Mouse (Mus musculus): Measurements from ENCODE around the gene Lgals2. TPM values are rescaled to one million over a fixed set of nuclear protein-coding genes. Genes with fewer than 3 reads are reported as not detected.
A peak's percentile ranks its signal among the peaks of the same experiment; 100 is the strongest.

Lgals2 gene
- polyA plus RNA-seq, 1 experiment, result 0.32 TPM

- peak overlapping the region; percentile 27; the same call in 1 of the 2 replicates for H3K27ac ChIP-seq (ENCODE audit: insufficient read depth, low read length)
- H3K36me3 ChIP-seq (ENCODE audit: control insufficient read depth, insufficient read depth, low read length), result no peaks in the 10 kb centered on the region
- peak; percentile 75 for TF ChIP-seq CTCF (IDR thresholded peaks at IDR 0.05; ENCODE audit: extremely low read depth, insufficient read depth, insufficient read length, insufficient replicate concordance)
- no peak for TF ChIP-seq POLR2A (IDR thresholded peaks at IDR 0.05; ENCODE audit: low read depth, low read length)
- peaks cover 6% of the 10 kb centered on the region; the same call in 1 of the 2 replicates for H3K4me1 ChIP-seq (ENCODE audit: control insufficient read depth, insufficient read depth, insufficient read length)
- peak; percentile 21 to 37 for DNase-seq (ENCODE audit: low read depth in 1 of 2, low spot score in 2 of 2)
- WGBS, result 13% methylated on average over 28 of the region's 28 CpGs
- no peaks in the 10 kb centered on the region for H3K27me3 ChIP-seq (ENCODE audit: control insufficient read depth, insufficient read depth, low read length)
- H3K4me3 ChIP-seq (ENCODE audit: extremely low read depth, insufficient read depth, insufficient read length), result no peak overlapping the region
Measured at GRCm38 (mm10) chr15:78826213-78827204, 28.8 kb downstream of the Lgals2 start.

DNA sequence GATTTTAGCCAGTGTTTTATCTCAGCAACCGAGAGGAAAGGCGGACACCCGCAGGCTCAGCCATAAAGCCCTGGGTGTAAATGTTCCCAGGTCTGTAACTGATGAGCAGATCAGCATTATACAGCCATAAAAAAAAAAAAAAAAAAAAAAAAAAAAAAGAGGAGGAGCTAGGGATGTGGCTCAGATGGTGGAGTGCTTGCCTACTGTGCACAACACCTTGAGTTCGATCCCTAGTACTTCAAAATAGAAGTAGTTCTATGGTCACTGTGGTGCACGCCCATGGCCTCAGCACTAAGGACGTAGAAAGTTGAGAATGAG, 39.3 kb downstream of the Lgals2 start:
- DNase-seq (ENCODE audit: low read depth in 1 of 2, low spot score in 2 of 2), result no peak
- Histone ChIP-seq H3K27ac (ENCODE audit: insufficient read depth, low read length) (no peak overlapping the region), H3K36me3 (ENCODE audit: control insufficient read depth, insufficient read depth, low read length) (no peaks in the 10 kb centered on the region), H3K27me3 (ENCODE audit: control insufficient read depth, insufficient read depth, low read length) (no peaks in the 10 kb centered on the region), H3K4me3 (ENCODE audit: extremely low read depth, insufficient read depth, insufficient read length) (no peak overlapping the region), H3K4me1 (ENCODE audit: control insufficient read depth, insufficient read depth, insufficient read length) (no peaks in the 10 kb centered on the region)
- TF ChIP-seq CTCF (IDR thresholded peaks at IDR 0.05; ENCODE audit: extremely low read depth, insufficient read depth, insufficient read length, insufficient replicate concordance) (no peak), POLR2A (IDR thresholded peaks at IDR 0.05; ENCODE audit: low read depth, low read length) (no peak)
- WGBS, result 35% methylated on average over 6 of the region's 6 CpGs

- WGBS, result 17% methylated on average over 11 of the region's 11 CpGs
Measured at GRCm38 (mm10) chr15:78815314-78816073, 39.8 kb downstream of the Lgals2 start.

GRCm38 (mm10) chr15:78813603-78814002, 41.7 kb downstream of the Lgals2 start:
- H3K36me3 ChIP-seq (ENCODE audit: control insufficient read depth, insufficient read depth, low read length), result no peaks in the 10 kb centered on the region
- no peak overlapping the region for H3K27ac ChIP-seq (ENCODE audit: insufficient read depth, low read length)
- no peak overlapping the region for H3K4me3 ChIP-seq (ENCODE audit: extremely low read depth, insufficient read depth, insufficient read length)
- no peak for DNase-seq (ENCODE audit: low read depth in 1 of 2, low spot score in 2 of 2)
- no peaks in the 10 kb centered on the region for H3K27me3 ChIP-seq (ENCODE audit: control insufficient read depth, insufficient read depth, low read length)
- 87% methylated on average over 4 of the region's 4 CpGs for WGBS
- no peak for TF ChIP-seq CTCF (IDR thresholded peaks at IDR 0.05; ENCODE audit: extremely low read depth, insufficient read depth, insufficient read length, insufficient replicate concordance)
- TF ChIP-seq POLR2A (IDR thresholded peaks at IDR 0.05; ENCODE audit: low read depth, low read length), result no peak
- no peaks in the 10 kb centered on the region for H3K4me1 ChIP-seq (ENCODE audit: control insufficient read depth, insufficient read depth, insufficient read length)

More at GRCm38 (mm10) chr15:78815314-78816073, 39.8 kb downstream of the Lgals2 start:
- Histone ChIP-seq H3K4me3 (ENCODE audit: extremely low read depth, insufficient read depth, insufficient read length) (no peak overlapping the region), H3K27me3 (ENCODE audit: control insufficient read depth, insufficient read depth, low read length) (no peaks in the 10 kb centered on the region), H3K36me3 (ENCODE audit: control insufficient read depth, insufficient read depth, low read length) (no peaks in the 10 kb centered on the region), H3K4me1 (ENCODE audit: control insufficient read depth, insufficient read depth, insufficient read length) (no peaks in the 10 kb centered on the region), H3K27ac (ENCODE audit: insufficient read depth, low read length) (no peak overlapping the region)
- no peak for DNase-seq (ENCODE audit: low read depth in 1 of 2, low spot score in 2 of 2)
- TF ChIP-seq POLR2A (IDR thresholded peaks at IDR 0.05; ENCODE audit: low read depth, low read length) (no peak), CTCF (IDR thresholded peaks at IDR 0.05; ENCODE audit: extremely low read depth, insufficient read depth, insufficient read length, insufficient replicate concordance) (no peak)

DNA sequence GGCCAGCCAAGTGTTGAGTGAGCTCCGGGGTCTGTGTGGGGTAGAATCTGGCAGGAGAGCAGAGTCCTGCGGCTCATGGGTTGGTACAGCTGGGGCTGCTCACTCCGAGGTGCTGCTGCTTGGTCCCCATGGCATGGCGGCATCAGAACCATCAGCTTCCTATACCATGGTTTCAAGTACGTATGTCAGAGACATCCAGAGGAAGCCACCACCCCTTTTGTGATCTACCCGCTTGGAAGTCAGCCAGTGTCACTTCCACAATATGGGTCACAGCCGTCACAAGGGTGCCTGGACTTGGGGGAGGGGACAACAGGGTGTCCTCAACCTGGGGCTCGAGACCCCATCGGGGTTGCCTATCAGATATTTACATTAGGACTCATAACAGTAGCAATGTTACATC, 45.2 kb downstream of the Lgals2 start:
- WGBS, result 22% methylated on average over 9 of the region's 9 CpGs
- Histone ChIP-seq H3K4me1 (ENCODE audit: control insufficient read depth, insufficient read depth, insufficient read length) (no peaks in the 10 kb centered on the region), H3K27ac (ENCODE audit: insufficient read depth, low read length) (no peak overlapping the region), H3K4me3 (ENCODE audit: extremely low read depth, insufficient read depth, insufficient read length) (no peak overlapping the region), H3K27me3 (ENCODE audit: control insufficient read depth, insufficient read depth, low read length) (no peaks in the 10 kb centered on the region), H3K36me3 (ENCODE audit: control insufficient read depth, insufficient read depth, low read length) (no peaks in the 10 kb centered on the region)
- DNase-seq (ENCODE audit: low read depth in 1 of 2, low spot score in 2 of 2), result no peak
- TF ChIP-seq POLR2A (IDR thresholded peaks at IDR 0.05; ENCODE audit: low read depth, low read length), result no peak
- no peak for TF ChIP-seq CTCF (IDR thresholded peaks at IDR 0.05; ENCODE audit: extremely low read depth, insufficient read depth, insufficient read length, insufficient replicate concordance)

DNA sequence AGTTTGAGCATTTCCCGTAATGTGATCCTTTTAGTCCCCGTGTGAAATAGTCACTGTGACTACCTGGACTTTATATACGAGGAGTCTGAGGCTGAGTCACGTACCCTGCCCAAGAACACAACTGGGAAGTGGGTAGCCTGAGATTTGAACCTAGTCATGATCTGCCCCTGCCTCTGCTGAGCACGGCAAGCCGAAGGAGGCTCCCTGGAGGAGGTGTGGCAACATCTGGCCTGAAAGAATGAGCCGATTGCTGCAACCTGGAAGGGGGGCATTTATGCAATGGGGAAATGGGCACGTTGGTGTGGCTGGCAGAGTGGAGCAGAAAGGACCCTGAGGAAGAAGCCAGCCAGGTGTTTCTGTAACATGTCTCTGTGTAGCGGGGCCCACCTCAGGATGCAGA, 45.6 kb downstream of the Lgals2 start:
- no peak overlapping the region for H3K27ac ChIP-seq (ENCODE audit: insufficient read depth, low read length)
- H3K4me3 ChIP-seq (ENCODE audit: extremely low read depth, insufficient read depth, insufficient read length), result no peak overlapping the region
- TF ChIP-seq POLR2A (IDR thresholded peaks at IDR 0.05; ENCODE audit: low read depth, low read length), result no peak
- TF ChIP-seq CTCF (IDR thresholded peaks at IDR 0.05; ENCODE audit: extremely low read depth, insufficient read depth, insufficient read length, insufficient replicate concordance), result no peak
- 41% methylated on average over 9 of the region's 9 CpGs for WGBS
- no peaks in the 10 kb centered on the region for H3K36me3 ChIP-seq (ENCODE audit: control insufficient read depth, insufficient read depth, low read length)
- H3K27me3 ChIP-seq (ENCODE audit: control insufficient read depth, insufficient read depth, low read length), result no peaks in the 10 kb centered on the region
- no peak for DNase-seq (ENCODE audit: low read depth in 1 of 2, low spot score in 2 of 2)
- no peaks in the 10 kb centered on the region for H3K4me1 ChIP-seq (ENCODE audit: control insufficient read depth, insufficient read depth, insufficient read length)
